Mouse (Mus musculus) cerebellum, postnatal 14 days (tissue): ENCODE data around the gene Krt80.

Source experiments
- DNase-seq, 2 experiments: peaks; one replicate each; pipeline ENCODE4 v3.0.0; 2021; ENCODE audit warnings: mixed read lengths in 2 of 2

Gene Krt80

DNA sequence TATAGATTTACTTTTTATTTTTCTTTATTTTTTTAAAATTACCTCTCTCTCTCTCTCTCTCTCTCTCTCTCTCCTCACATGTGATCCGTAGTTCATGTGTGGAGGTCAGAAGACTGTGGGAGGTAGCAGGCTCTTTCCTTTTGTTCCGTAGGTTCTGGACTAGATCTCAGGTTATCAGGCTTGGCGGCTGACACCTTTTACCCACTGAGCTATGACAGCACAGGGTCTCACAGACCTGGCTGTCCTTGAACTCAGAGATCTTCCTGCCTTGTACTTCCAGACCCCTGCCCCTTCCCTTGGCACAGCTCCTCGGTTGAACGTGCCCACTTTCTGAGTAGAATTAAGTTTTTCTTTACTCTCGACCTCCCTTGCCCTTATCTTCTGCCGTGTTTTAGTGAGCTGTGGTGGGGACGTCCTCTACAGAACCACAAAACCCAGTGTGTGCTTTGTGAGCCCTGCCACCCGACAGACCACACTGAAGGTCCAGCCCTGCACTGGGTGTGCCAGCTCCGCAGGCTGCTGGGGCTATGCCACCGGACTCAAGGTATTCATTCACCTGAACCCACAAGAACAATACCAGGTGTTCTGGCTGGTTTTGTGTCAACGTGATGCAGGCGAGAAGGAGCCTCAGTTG is 53.6 kb downstream of the Krt80 start:
- peak in 1 of 2 experiments; percentile 27 for DNase-seq

DNA sequence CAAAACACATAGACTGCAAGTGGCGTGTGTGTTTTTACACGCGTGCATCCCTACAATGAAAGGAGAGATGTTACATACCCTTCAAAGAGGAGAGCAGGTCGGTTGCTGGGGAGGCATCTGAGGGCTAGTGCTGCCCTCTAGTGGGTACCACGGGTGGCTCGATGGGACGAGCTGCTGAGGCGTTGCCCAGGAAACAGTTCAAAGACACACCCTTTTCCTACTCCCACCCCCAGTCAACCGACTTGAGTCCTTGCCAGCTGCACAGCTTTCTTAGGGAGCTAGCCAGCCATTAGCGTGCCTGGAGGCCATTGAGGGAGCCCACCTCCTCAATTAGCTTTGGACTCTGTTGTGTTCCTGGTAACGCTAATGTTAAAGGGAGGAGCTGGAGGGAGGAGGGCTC is 54.1 kb downstream of the Krt80 start:
- peak; percentile 88 to 93 for DNase-seq

DNA sequence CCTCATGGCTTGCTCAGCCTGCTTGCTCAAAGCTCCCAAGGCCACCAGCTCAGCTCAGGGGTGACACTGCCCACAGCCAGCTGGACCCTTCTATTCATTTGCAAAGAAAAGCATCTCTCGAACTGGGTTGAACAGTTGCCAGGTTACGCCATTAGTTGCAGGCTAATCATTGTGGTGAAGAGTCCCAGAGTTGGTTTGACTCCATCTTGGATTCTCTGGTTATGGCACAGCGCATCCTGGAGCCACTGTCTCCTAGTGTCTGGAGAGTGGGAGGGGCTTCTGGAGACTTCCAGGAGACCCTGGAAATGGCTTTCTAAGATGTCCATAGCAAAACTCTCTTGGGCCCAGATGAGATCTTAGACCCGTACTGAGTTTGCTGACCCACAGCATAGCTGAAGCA is 54.6 kb downstream of the Krt80 start:
- DNase-seq: no peak

DNA sequence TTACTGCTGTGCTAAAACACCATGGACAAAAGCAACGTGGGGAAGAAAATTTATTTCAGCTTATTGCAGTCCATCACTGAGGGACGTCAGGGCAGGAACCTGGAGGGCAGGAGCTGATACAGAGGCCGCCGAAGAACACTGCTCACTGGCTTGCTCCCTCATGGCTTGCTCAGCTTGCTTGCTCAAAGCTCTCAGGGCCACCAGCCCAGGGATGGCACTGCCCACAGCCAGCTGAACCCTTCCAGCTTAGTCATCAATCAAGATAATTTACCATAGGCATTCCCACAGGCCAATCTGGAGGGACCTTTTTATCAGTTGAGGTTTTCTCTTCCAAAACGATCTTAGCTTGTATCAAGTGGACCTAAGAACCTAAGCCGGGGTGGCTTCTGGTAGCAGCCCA is 58.0 kb downstream of the Krt80 start:
- no peak for DNase-seq

DNA sequence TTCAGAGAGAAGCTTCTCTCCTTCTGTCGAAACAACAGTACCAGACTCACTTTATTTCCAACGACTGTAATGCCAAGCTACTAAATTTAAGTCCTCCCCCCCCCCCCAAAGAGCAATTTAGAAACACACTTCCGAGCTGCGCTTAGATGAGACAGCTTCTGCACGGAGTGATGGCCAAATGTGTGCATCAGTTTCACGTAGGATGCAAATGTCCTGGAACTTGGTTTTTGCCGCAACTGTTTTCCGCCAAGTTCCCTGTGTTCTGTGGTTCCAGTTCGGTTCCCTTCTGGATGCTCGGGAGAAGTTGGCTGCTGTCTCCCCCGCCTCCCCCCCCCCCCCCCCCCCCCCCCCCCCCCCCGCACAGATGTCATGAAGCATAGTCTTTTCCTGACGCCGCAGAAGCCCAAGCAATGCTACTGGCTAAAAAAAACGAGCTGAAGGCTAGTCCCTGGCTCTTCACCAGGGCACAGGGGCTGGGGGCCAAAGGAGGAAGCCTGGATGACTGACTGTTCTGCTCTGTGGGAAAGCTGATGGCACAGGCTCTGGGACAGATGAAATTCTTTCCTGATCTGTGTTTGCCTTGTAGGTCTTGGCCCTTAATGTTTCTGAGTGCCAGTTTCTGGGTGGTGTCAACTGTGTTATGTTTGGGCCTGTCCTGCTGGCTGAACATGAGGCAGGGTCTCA is 58.7 kb downstream of the Krt80 start:
- DNase-seq: peak; percentile 48 to 58

DNA sequence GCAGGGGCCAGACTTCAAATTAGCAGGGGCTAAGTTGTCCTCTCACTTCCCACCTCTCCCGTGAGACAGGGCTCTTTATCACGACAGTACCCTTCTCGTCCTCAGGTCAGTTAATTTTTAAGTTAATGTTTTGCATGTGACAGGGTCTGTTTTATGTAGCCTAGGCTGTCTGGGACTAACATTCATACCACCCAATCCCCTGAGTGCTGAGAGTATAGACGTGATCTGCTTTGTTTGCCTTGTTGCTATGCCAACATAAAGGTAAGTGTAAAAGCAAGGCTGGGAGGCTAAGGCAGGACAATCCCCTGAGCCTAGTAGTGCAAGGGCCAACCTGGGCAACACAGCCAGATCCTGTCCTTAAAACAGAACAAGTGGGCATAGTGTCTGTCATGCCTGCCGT is 60.5 kb downstream of the Krt80 start:
- DNase-seq: no peak

DNA sequence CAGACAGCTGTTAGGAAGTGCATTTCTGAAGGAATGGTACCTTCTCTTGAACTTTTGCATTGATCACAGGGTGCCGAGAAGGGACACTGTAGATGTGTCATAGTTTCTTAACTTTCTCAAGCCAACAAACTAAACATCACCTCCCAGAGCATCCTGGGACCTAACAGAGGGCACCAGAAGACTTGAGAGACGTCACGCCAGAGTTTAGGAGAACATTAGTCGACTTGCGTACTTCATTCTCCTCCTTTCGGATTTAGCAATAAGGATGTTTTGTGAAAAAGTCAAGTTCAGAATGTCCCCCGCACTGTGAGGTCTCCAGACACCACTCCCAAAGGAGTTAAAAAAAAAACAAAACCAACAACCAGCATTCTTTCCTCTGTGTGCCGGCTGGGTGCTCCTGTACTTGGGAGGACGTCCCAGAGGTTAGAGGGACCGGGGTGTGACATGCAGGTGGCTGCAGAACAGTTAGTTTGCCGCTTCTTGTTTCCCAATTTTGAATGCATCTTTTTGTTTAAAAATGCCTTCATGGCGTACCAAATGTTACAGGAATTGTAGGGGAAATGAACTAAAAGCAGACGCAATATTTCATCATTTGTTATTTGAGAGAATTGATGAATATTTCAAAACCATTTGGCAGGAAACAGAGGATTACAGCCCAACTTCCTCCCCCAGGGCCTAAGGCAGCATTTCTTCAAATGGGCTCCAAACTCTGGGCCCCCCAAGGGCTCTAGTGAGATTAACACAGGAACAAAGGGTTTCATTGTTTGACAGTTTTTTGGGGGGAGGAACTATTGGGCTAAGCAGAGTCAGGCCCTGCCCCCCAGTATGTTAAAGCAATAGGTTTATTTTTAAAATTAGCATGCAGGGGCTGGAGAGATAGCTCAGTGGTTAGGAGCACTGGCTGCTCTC is 61.3 kb downstream of the Krt80 start:
- DNase-seq: no peak

DNA sequence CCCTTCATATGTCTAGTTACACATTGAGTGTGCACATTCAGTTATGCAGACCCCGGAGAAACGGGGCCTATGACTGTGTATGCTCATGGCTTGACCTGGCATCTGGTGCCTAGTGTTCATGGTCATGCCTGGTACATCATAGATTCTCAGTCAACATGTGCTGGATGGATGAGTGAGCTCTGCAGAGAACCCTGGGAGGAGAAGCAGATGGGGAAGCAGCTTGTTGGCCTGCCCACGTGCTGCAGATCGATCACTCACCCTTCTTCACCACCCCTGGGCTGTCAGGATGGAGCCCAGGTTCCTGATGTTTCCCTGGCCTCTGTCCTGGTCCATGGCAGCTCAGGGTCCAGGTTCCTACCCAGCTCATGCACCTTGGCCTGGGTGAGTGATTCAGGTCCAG is 63.5 kb downstream of the Krt80 start:
- no peak for DNase-seq

DNA sequence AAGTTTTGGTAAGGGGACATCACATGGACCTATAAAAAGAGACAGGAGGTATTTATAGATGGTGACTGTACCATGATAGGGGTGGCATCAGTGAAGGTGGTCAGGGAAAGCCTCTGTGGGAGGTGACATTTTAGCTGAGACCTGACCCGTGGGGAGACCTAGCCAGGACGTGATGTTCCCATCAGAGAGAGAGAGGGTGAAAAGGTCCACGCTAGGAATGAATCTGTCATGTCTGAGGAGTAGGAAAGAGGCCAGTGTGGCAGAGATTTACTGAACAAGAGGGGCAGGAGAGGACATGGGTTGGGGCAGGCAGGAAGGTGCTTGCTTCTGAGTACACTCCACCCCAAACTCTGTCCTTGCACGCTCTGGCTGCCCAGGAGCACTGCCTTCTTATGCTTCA is 66.1 kb downstream of the Krt80 start:
- DNase-seq: no peak

DNA sequence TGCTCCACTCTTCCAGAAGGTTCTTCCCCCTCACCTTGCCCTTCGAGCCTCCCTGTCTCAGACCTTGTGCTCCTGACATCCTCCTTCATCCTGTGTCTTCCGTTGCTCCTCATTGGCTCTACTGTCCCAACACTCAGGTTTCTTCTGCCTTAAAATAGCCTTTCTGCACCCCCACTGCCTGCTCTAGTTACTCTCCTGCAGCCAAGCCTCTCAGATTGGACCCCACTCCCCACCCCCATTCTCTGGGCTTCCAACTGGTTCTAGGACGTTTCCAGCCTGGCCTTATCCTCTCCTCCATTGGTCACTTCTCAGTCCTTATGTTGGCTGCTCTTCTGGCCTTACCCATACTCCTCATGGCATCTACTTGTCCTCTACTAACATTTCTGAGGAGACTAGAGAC is 67.8 kb downstream of the Krt80 start:
- no peak for DNase-seq

DNA sequence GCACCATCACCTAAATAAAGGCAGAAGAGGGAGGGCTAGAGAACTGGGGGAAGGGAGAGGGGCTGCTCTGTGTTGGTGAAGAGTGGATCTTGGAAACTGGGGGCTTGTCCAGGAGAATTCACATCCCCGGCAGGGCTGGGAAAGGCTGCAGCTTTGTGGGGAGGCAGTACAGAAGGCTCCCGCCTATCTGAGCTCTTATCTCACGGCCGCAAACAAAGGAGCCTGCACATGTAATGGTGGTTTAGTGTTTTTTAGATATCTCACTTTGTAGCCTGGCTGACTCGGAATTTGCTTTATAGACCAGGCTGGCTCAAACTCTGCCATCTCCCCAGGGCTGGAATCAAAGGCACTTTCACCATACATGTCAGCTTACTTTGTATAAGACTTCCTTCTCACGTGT is 69.8 kb downstream of the Krt80 start:
- DNase-seq: no peak

DNA sequence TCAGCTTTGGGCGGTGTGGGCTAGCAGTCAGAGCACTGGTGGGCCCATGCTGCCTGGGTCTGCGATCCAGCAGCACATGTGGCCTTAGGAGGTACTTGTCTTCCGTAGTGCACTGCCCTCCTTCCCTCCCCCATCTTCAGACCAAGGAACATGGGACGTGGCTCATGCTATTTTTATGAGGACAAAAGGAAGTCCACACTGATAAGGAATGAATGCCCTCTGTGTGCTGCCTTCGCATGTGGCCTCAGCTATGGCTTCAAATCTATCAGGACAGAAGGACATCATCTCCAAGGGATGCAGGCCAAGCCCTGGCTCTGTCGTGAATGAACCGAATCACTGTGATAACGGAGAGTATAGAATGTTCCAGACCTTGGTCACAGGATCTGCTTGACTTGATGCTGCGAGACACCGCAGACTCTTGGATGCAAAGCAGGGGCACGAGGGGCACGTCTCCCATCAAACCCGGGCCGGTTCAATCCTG is 70.4 kb downstream of the Krt80 start:
- no peak for DNase-seq

DNA sequence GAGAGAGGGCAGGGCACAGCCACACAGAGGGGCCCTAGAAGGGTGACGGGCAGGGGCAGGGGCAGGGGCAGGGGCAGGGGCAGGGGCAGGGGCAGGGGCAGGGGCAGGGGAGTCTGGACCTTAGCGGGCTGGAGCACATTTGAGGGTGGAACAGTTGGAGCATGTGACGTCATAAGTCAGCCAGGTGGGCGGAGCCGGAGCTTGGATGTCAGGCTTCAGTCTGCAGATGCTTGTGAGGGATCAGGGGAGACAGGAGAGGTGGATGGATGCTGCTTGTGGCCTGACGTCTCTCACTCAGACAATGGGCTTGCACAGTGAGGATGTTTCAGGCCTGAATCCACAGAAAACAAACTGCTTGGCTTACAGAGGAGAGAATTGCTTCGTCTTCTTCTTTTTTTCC is 71.4 kb downstream of the Krt80 start:
- DNase-seq: peak in 1 of 2 experiments; percentile 35

DNA sequence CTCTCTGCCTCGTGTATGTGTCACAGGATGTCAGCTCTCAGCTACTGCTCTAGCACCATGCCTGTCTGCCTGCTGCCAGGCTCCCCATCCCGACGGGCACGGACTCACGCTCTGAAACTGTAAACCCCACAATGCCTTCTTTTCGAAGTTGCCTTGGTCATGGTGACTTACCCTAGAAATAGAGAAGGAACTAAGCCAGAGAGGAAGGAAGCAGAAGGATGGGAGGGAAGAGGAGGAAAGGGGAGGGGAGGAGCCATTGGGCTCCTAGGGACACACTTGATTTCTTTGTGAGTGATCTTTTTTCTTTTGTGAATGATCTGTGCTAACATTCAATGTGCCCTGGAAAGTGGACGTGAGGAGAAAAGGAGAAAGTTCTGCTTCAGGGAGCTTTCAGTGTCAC is 72.0 kb downstream of the Krt80 start:
- DNase-seq: no peak
